Mouse (Mus musculus): ENCODE results near the gene Cdr2.
"Not testable (repeated sequence)": the region's sequence is repeated elsewhere in the genome, so short reads cannot be mapped to it uniquely, and the experiment has no call there.

Gene Cdr2

GRCm38 (mm10) chr7:120972471-120972870 is 9.6 kb downstream of the Cdr2 start:
- DNase-seq (ENCODE audit: low spot score in 2 of 2), result not testable (repeated sequence)

DNA sequence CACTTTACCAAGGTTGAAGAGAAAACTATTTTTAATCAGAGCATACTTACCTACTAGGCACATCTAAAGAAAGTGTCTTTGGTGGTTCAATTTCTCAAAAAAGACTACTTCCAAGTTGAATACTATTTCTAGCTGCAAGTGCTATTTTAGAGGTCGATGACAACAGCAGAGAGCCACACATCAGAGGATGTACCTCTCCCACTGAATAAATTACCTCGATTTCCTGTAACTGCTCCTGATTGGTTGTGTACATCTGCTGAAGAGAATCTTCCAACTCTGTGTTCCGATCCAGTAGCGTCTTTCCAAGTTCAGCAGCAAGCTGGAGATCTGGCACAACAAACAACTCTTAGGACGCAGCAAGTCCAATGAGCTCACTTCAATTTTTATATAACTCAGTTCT is 12.0 kb downstream of the Cdr2 start:
- DNase-seq (ENCODE audit: low spot score in 2 of 2), result no peak

DNA sequence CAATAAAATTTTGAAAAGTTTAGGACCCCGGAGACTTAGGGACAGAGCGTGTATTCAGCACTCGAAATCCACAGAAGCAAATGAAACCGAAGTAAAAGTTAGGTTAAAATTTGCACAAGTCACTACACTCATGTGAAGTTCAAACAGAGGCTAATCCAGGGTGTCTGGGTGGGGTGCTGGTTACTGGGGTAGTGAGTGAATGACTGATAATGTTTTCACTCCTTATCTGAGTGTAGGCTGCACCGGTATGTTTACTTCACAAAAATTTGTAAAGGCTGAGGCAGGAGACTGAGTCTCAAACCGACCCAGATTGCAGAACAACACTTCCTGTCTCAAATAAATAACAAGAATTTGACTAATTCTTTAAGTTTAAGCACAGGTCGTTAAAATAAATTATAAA is 12.9 kb downstream of the Cdr2 start:
- DNase-seq (ENCODE audit: low spot score in 2 of 2), result no peak

GRCm38 (mm10) chr7:120963126-120963525 is 19.0 kb downstream of the Cdr2 start:
- DNase-seq (ENCODE audit: low spot score in 2 of 2), result no peak

GRCm38 (mm10) chr7:120961893-120962292 is 20.2 kb downstream of the Cdr2 start:
- no peak for DNase-seq (ENCODE audit: low spot score in 2 of 2)

GRCm38 (mm10) chr7:120960601-120961000 is 21.5 kb downstream of the Cdr2 start:
- DNase-seq (ENCODE audit: low spot score in 2 of 2), result no peak

GRCm38 (mm10) chr7:120960116-120960515 is 22.0 kb downstream of the Cdr2 start:
- DNase-seq (ENCODE audit: low spot score in 2 of 2), result no peak

DNA sequence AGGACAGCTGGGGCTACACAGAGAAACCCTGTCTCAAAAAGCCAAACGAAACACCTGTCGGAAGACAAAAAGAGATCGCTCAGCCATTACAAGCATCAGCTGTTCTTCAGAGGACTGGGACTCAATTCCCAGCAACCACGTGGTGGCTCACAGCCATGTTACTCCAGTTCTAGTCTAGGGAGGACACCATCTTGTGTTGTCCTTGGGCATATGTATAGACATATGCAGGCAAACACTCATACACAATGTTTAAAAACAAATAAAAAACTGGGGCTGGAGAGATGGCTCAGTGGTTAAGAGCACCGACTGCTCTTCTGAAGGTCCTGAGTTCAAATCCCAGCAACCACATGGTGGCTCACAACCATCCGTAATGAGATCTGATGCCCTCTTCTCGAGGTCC is 28.5 kb downstream of the Cdr2 start:
- DNase-seq (ENCODE audit: low spot score in 2 of 2), result not testable (repeated sequence)

DNA sequence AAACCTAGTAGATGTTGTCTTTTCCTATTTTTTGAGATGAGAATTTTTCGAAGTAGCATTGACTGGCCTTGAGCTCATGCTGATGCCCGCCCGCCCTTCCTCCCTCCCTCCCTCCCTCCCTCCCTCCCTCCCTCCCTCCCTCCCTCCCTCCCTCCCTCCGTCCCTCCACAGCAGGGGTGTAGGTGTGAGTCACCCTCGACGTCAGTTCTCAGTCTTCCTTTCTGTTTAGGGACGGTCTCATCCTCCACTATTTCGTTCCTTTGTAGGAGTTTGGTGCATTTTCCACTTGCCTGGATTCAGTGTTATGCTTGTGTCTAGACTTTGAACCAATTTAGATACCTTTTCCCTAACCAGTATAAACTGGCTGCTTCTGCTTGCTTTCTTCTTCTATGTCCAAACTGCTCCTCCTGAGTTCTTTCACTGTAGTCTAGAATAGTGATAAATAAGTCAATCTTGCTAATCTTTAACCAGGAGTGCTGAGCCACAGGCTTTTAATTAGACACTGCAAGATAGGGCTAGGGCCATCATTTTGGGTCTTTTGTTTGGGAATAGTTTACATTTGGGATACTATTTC is 38.1 kb downstream of the Cdr2 start:
- no peak for DNase-seq (ENCODE audit: low spot score in 2 of 2)

GRCm38 (mm10) chr7:120942506-120942905 is 39.6 kb downstream of the Cdr2 start:
- DNase-seq (ENCODE audit: low spot score in 2 of 2), result no peak

DNA sequence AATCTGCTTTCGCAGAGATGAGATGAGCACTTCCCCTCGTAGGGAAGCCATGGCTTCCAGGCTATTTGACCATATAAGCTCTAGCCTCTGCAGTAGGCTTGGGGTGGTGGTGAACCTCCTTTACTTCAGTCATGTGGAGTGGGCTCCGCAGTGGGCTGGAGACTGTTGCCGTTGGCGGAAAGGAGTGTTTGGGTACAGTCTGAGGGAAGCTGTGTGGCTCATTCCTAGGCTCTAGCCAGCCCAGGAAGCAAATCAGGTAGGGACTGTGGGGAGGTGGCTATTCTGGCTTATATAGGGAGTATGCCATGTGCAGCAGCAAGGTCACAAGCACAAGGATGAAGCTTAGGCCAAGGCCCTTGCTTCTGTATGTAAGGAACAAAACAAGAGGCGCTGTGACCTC is 40.9 kb downstream of the Cdr2 start:
- no peak for DNase-seq (ENCODE audit: low spot score in 2 of 2)

DNA sequence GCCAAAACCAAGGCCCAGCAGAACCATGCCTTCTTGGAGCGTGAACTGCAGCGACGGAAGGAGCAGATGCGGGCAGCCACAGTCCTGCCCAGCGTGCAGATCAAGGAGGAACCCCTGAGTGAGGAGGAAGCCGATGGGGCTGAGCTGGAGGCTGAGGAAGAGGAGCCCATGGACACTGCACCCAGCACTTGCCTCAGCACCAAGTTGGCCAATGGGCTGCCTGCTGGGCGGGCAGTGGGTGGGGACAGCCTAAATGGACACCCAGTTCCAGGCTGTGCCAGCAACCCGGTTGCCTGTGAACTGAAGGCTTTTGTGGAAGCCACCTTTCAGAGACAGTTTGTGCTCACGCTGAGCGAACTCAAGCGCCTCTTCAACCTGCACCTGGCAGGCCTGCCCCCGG is 41.8 kb downstream of the Cdr2 start:
- DNase-seq (ENCODE audit: low spot score in 2 of 2), result no peak

DNA sequence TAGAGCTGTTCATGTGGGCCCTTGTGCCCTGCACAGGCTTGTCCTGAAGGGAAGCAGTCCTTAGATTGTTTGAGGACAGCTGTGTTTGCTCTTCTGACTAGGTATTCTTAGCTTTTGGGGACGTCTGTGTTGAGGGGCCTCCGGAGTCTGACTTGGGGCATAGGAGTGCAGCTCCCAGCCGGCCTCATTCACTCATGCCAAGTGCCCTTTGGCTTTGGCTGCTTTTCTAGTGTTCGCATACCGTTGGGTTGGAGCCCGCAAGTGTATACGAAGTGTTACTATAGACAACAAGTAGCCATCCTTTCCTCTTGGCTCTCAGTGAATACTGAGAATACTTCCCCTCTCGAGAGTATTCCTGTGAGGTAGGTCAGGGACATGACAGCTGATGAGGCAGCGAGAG is 43.9 kb downstream of the Cdr2 start:
- no peak for DNase-seq (ENCODE audit: low spot score in 2 of 2)

- no peak for DNase-seq (ENCODE audit: low spot score in 2 of 2)
These were observed 45.6 kb downstream of the Cdr2 start for GRCm38 (mm10) chr7:120936522-120936921.

GRCm38 (mm10) chr7:120934716-120935115 is 47.4 kb downstream of the Cdr2 start:
- peak in 1 of 2 experiments; percentile 37 for DNase-seq (ENCODE audit: low spot score in 2 of 2)

GRCm38 (mm10) chr7:120933680-120934195 is 48.4 kb downstream of the Cdr2 start:
- DNase-seq (ENCODE audit: low spot score in 2 of 2), result no peak

DNA sequence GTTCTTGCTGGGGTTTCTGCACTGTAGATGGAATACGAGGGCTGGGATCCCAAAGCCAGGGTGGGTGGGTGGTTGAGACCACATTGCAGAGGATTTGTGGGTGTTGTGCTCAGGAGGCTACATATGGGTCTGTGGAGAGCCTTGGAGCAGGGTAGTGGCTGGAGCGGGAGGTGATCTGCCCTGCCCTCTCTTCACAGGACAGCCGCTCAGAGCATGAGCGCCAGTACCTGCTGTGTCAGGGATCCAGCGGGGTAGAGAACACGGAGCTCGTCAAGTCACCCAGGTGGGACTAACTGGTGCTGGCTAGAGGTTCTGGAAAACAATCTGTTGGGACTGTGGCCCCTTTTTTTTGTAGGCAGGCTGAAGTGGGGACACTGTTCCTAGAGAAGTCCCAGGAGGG is 49.0 kb downstream of the Cdr2 start:
- no peak for DNase-seq (ENCODE audit: low spot score in 2 of 2)

- DNase-seq (ENCODE audit: low spot score in 2 of 2), result peak in 1 of 2 experiments; percentile 33
These were observed 63.6 kb downstream of the Cdr2 start for GRCm38 (mm10) chr7:120918526-120918962.

DNA sequence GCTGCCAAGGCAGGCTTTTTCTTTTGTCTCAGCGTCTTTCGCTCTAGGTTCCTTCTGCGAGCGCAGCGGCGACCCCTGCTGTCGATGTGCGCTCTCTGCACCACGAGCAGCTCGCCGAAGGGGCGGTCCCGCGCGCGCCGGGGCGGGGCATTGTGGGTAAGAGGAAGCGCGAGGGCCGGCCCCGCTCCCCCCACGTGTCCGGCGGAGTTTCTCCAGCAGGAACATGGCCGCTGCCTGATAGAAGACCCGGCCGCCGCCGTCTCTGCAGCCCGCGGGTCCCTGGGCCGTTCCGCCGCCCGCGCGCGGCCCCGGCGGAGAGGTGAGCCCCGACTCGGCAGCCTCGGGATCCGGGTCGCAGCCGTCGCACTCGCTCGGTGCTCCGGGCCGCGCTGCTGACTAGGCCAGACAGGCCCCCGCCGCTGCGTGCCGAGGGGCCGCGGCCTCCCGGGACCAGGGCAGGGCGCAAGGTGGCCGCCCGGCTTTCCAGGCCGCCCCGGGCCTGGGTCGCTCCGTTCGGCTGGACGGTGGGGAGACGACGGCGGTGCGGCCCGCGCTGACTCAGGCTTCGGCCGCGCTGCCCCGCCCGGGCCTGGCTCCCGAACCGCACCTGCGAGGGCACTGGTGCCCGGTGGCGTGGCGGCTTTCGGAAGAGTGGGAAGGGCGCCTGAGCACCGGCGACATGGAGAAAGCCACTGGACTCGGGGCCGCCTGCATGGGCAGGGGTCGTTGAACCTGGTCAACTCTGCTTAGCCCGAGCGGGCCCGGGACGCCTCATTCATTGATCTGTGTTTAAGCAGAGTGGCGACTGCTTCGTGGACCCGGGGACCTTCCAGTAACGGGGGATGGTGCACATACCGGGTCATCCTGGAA is 64.3 kb downstream of the Cdr2 start, which contains the start of gene Polr3e:
Gene Polr3e, plus strand, starts transcription at position 153 of the 870 bp plus-strand sequence.
- peak; percentile 99 for DNase-seq (ENCODE audit: low spot score in 2 of 2)

GRCm38 (mm10) chr7:120917279-120917591 is 64.9 kb downstream of the Cdr2 start:
- no peak for DNase-seq (ENCODE audit: low spot score in 2 of 2)

DNA sequence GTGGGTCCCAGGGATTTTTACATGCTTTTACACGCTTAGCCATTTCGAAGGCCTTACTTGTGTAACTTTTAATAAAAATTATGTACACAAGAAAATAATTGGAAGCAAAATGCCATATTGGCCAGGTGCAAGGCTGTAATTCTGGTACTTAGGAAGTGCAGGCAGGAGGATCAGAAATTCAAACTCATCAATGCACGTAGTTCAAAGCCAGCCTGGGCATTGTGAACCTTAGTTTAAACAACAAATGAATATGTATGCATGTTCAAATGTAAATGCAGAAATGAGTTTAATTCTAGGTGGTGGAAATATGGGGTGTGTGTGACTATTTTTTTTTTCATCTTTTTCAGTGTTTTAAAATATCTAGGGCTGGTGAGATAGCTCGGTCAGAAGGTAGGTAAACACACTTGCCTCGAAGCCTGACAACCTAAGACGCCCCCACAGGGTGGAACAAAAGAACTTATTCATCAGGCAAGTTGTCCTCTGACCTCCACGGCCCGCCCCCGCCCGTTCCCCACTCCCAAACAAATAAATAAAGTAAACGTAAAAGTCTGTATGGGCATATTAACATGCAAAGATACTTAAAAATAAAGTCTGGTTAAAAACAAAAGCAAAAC is 65.7 kb downstream of the Cdr2 start:
- DNase-seq (ENCODE audit: low spot score in 2 of 2), result no peak

DNA sequence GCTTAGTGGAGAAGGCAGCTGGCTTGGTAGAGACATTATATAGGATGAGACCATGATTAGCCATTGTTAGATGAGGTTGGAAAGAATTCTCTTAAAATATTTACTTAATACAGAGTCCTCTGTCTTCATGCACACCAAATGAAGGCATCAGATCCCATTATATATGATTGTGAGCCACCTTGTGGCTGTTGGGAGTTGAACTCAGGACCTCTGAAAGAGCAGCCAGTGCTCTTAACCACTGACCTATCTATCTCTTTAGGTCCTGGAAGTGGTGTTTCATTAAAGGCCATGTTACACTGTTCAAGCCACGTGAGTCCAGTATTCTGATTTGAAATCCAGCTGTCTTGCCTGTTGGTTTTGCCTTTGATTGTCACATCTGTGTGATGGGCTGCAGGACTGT is 68.8 kb downstream of the Cdr2 start:
- DNase-seq (ENCODE audit: low spot score in 2 of 2), result no peak

DNA sequence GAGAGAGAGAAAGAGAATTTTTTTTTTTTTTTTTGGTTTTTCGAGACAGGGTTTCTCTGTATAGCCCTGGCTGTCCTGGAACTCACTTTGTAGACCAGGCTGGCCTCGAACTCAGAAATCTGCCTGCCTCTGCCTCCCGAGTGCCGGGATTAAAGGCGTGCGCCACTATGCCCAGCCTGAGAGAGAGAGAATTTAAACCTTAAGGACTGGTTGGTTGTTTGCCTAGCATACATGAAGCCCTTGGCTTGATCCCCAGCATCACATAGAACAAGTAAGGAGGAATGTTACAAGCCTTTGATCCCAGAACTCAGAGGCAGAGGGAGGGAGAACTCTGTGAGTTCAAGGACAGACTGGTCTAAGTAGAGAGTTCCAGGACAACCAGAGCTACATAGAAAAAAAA is 70.8 kb downstream of the Cdr2 start:
- DNase-seq (ENCODE audit: low spot score in 2 of 2), result not testable (repeated sequence)
